Mouse (Mus musculus) kidney, adult 2 months (tissue): Measurements from ENCODE around the gene Aldh3b1.

Source experiments
- CTCF ChIP-seq: fragments of 200-500 bp; conservative IDR thresholded peaks from 2 replicates; pipeline ENCODE4 v1.5.1; 2011; ENCODE audit warnings: low read depth, mild to moderate bottlenecking, control low read depth, low read length, moderate library complexity, mixed read lengths; ENCODE audit not compliant: insufficient read depth, insufficient read length
- POLR2A ChIP-seq: fragments of 200-500 bp; IDR thresholded peaks from one replicate; pipeline ENCODE4 v1.6.1; 2011; ENCODE audit warnings: low read depth, low read length, control low read depth

GRCm38 (mm10) chr19:3912337-3913204 is 17.0 kb downstream of the Aldh3b1 start, which contains the start of gene Ndufs8:
- TF ChIP-seq POLR2A (peak; percentile 87), CTCF (0 out of 2 replicates have a peak, but pooled peaks have one; percentile 9)
